In genomic region chr8:126379580-126379979, GRCm38 (mm10) we compare ENCODE assay signal across 22 mouse cellular contexts. TPM values are rescaled to one million over a fixed set of nuclear protein-coding genes. Genes with fewer than 3 reads are reported as not detected.
DNase-seq lines count a peak whose midpoint lies in the region; ATAC-seq and TF ChIP-seq lines count a peak whose summit lies in the region.
"Had no signal": no experiment of that assay in that cellular context is flagged by ENCODE, and none has a peak within 500 bp of the region (broad histone marks: within the 10 kb centered on the region; RNA-seq: fewer than 3 reads in every experiment).

No protein-coding gene starts in this region.

- no peak overlapping the region for H3K9ac ChIP-seq in hindbrain, embryonic 12.5 days
- H3K9ac ChIP-seq: embryonic facial prominence, embryonic 13.5 days; embryonic facial prominence, embryonic 15.5 days; forebrain, embryonic 13.5 days; forebrain, embryonic 15.5 days; forebrain, postnatal 0 days had no signal

- no peak for DNase-seq in thymus, postnatal 0 days (ENCODE audit: low spot score)
- DNase-seq in thymus, adult 2 months = no peak
- DNase-seq: adrenal gland, adult 8-10 months; adrenal gland, postnatal 36 days; B cell, adult 2 months; cerebellum, adult 11-12 months; cerebellum, adult 2 months; cerebellum, adult 9-10 months; cerebellum, postnatal 25 days; embryo, embryonic 11 days; forebrain, postnatal 0 days had no signal

- H3K4me3 ChIP-seq in thymus, adult 2 months (ENCODE audit: control insufficient read depth, insufficient read depth, low read length) = no peak overlapping the region
- no peak overlapping the region for H3K4me3 ChIP-seq in hindbrain, embryonic 12.5 days
- H3K4me3 ChIP-seq: embryonic facial prominence, embryonic 13.5 days; embryonic facial prominence, embryonic 15.5 days; forebrain, embryonic 13.5 days; forebrain, embryonic 15.5 days had no signal

- peak; percentile 42; the same call in 1 of the 2 replicates for ATAC-seq in common myeloid progenitor, adult 5-6 weeks (replicated peaks; ENCODE audit: low read depth, poor library complexity, severe bottlenecking)
- peak; percentile 49; the same call in 1 of the 2 replicates for ATAC-seq in megakaryocyte, adult 5-6 weeks (ENCODE audit: poor library complexity, severe bottlenecking)
- ATAC-seq in hindbrain, embryonic 12.5 days (ENCODE audit: low FRiP score) = no peak
- ATAC-seq: activated CD4-positive, CD25-positive, alpha-beta regulatory T cell, adult 4 months; CD4-positive, CD25-positive, alpha-beta regulatory T cell, adult 4 months; forebrain, embryonic 13.5 days; forebrain, embryonic 15.5 days; forebrain, postnatal 0 days; Patski had no signal

- H3K36me3 ChIP-seq in thymus, adult 2 months (ENCODE audit: control insufficient read depth, insufficient read depth, low read length) = no peaks in the 10 kb centered on the region
- H3K36me3 ChIP-seq in hindbrain, embryonic 12.5 days = no peaks in the 10 kb centered on the region
- H3K36me3 ChIP-seq: embryonic facial prominence, embryonic 13.5 days; embryonic facial prominence, embryonic 15.5 days; forebrain, embryonic 15.5 days; G1E had no signal

- 59% methylated on average over 6 of the region's 6 CpGs for WGBS in thymus, adult 2 months
- WGBS in hindbrain, embryonic 12.5 days = 89% methylated on average over 6 of the region's 6 CpGs

- no peaks in the 10 kb centered on the region for H3K4me1 ChIP-seq in thymus, adult 2 months (replicated peaks; ENCODE audit: control insufficient read depth, insufficient read depth, low read length)
- no peaks in the 10 kb centered on the region for H3K4me1 ChIP-seq in hindbrain, embryonic 12.5 days
- H3K4me1 ChIP-seq: embryonic facial prominence, embryonic 13.5 days; embryonic facial prominence, embryonic 15.5 days; forebrain, embryonic 13.5 days; forebrain, embryonic 15.5 days had no signal

- TF ChIP-seq CTCF in thymus, adult 2 months (IDR thresholded peaks at IDR 0.05; ENCODE audit: borderline replicate concordance, control insufficient read depth, extremely low read depth, insufficient read depth, low read length, poor library complexity) = no peak

- no peak overlapping the region for H3K4me2 ChIP-seq in hindbrain, embryonic 12.5 days (replicated peaks)
- H3K4me2 ChIP-seq: embryonic facial prominence, embryonic 13.5 days; embryonic facial prominence, embryonic 15.5 days; forebrain, embryonic 13.5 days; forebrain, embryonic 15.5 days had no signal

- H3K9me3 ChIP-seq in hindbrain, embryonic 12.5 days (replicated peaks) = no peaks in the 10 kb centered on the region
- H3K9me3 ChIP-seq: embryonic facial prominence, embryonic 13.5 days; embryonic facial prominence, embryonic 15.5 days; forebrain, embryonic 13.5 days; forebrain, embryonic 15.5 days had no signal

- no peaks in the 10 kb centered on the region for H3K27me3 ChIP-seq in thymus, adult 2 months (ENCODE audit: control insufficient read depth, insufficient read depth, low read length)
- no peaks in the 10 kb centered on the region for H3K27me3 ChIP-seq in hindbrain, embryonic 12.5 days
- H3K27me3 ChIP-seq: embryonic facial prominence, embryonic 13.5 days; embryonic facial prominence, embryonic 15.5 days; forebrain, embryonic 15.5 days; Patski had no signal

- TF ChIP-seq POLR2A in thymus, adult 2 months (IDR thresholded peaks at IDR 0.05; ENCODE audit: control insufficient read depth, extremely low read depth, insufficient read depth, low read length, poor library complexity) = no peak

- H3K27ac ChIP-seq in thymus, adult 2 months (ENCODE audit: control insufficient read depth, insufficient read depth, low read length) = no peak overlapping the region
- H3K27ac ChIP-seq in hindbrain, embryonic 12.5 days = no peak overlapping the region
- H3K27ac ChIP-seq: embryonic facial prominence, embryonic 13.5 days; embryonic facial prominence, embryonic 15.5 days; forebrain, embryonic 13.5 days; forebrain, embryonic 15.5 days had no signal

RNA-seq across cellular contexts. Expression of gene Coa6, which starts 42.7 kb away (rescaled TPM):
- 25.9 and 52.0 TPM in 2 replicates for total RNA-seq in common myeloid progenitor, adult 5-6 weeks (2017)
- 24.4 and 36.5 TPM in 2 replicates for total RNA-seq in megakaryocyte, adult 5-6 weeks (2015)
- 25.7 and 30.1 TPM in 2 replicates for total RNA-seq in megakaryocyte, adult 5-6 weeks (2017)
- polyA plus RNA-seq in thymus, postnatal 0 days (2015; fragmentation: Nextera tagmentation; extraction: Ambion mirVana) = 91.7 and 101 TPM in 2 replicates
- polyA plus RNA-seq in thymus, adult 2 months (2012; rRNA removed) = 58.0 and 68.9 TPM in 2 replicates
- polyA plus RNA-seq in hindbrain, embryonic 12.5 days (2016; fragmentation: Nextera tagmentation; extraction: Ambion mirVana) = 39.5 and 43.2 TPM in 2 replicates
